Mouse (Mus musculus) midbrain, postnatal 0 days (tissue): ENCODE measurements around the gene Lrrc41. TPM values are rescaled to one million over a fixed set of nuclear protein-coding genes. Genes with fewer than 3 reads are reported as not detected.

Experiments
- ATAC-seq: fragments of 200-750 bp; cut with Nextera tagmentation; 2 replicates; pipeline ENCODE4 v1.8.0; 2017; ENCODE audit warnings: moderate number of reproducible peaks, mild to moderate bottlenecking, moderate TSS enrichment, moderate library complexity; ENCODE audit not compliant: low FRiP score
- DNase-seq: peaks from one replicate; pipeline ENCODE4 v3.0.0-alpha.2; 2015; ENCODE audit warnings: low spot score
- H3K27ac ChIP-seq: fragments of 300-500 bp; sonication (generic); 2 replicates; pipeline ENCODE4 v1.5.1; 2014; ENCODE audit warnings: low read depth, mild to moderate bottlenecking, low read length, mixed read lengths
- H3K27me3 ChIP-seq: fragments of 300-500 bp; sonication (generic); 2 replicates; pipeline ENCODE4 v1.6.1; 2014; ENCODE audit warnings: low read length, control low read depth, mixed read lengths; ENCODE audit not compliant: insufficient read depth
- H3K36me3 ChIP-seq: fragments of 300-500 bp; sonication (generic); 2 replicates; pipeline ENCODE4 v1.6.1; 2014; ENCODE audit warnings: low read length, control low read depth, mixed read lengths; ENCODE audit not compliant: insufficient read depth
- H3K4me1 ChIP-seq: fragments of 300-500 bp; sonication (generic); 2 replicates; pipeline ENCODE4 v1.6.1; 2014; ENCODE audit warnings: mild to moderate bottlenecking, control low read depth, antibody characterized with exemption, low read length, mixed read lengths; ENCODE audit not compliant: insufficient read depth
- H3K4me2 ChIP-seq: fragments of 300-500 bp; sonication (generic); 2 replicates; pipeline ENCODE4 v1.6.1; 2014; ENCODE audit warnings: low read depth, mild to moderate bottlenecking, low read length, mixed read lengths; ENCODE audit not compliant: poor library complexity, severe bottlenecking
- H3K4me3 ChIP-seq: fragments of 300-500 bp; sonication (generic); 2 replicates; pipeline ENCODE4 v1.5.1; 2014; ENCODE audit warnings: low read depth, mild to moderate bottlenecking, low read length, moderate library complexity
- H3K9ac ChIP-seq: fragments of 300-500 bp; sonication (generic); replicated peaks from 2 replicates; pipeline ENCODE4 v1.6.1; 2014; ENCODE audit warnings: mild to moderate bottlenecking, low read length, moderate library complexity, mixed read lengths; ENCODE audit not compliant: poor library complexity, severe bottlenecking
- H3K9me3 ChIP-seq: fragments of 300-500 bp; sonication (generic); 2 replicates; pipeline ENCODE4 v1.6.1; 2016; ENCODE audit warnings: low read length, control low read depth
- CTCF ChIP-seq: IDR thresholded peaks from 2 replicates; pipeline ENCODE4 v1.5.1; 2016; ENCODE audit warnings: antibody characterized with exemption, mild to moderate bottlenecking
- WGBS: fragments of 180-500 bp; shearing (Covaris S2); extraction: QIAGEN DNeasy Blood & Tissue Kit; methylation state at CpG from one replicate; pipeline ENCODE4 v1.1.7; 2014; 5-methylcytosine and 5-hydroxymethylcytosine counted together
- polyA plus RNA-seq: library from polyadenylated mRNA; unstranded; fragments of >200 nt; fragmentation: Nextera tagmentation; extraction: Ambion mirVana; gene quantifications from 2 replicates; pipeline ENCODE4 v1.2.1, GENCODE M21; 2015
- total RNA-seq: library from RNA; depleted of rRNA; stranded (reverse); fragments of >200 nt; gene quantifications from 2 replicates; pipeline ENCODE4 v1.2.3, GENCODE M21; 2014

Lrrc41 gene
- total and polyA plus RNA-seq, 2 experiments from 2014 or later = 70.0 to 129 TPM

DNA sequence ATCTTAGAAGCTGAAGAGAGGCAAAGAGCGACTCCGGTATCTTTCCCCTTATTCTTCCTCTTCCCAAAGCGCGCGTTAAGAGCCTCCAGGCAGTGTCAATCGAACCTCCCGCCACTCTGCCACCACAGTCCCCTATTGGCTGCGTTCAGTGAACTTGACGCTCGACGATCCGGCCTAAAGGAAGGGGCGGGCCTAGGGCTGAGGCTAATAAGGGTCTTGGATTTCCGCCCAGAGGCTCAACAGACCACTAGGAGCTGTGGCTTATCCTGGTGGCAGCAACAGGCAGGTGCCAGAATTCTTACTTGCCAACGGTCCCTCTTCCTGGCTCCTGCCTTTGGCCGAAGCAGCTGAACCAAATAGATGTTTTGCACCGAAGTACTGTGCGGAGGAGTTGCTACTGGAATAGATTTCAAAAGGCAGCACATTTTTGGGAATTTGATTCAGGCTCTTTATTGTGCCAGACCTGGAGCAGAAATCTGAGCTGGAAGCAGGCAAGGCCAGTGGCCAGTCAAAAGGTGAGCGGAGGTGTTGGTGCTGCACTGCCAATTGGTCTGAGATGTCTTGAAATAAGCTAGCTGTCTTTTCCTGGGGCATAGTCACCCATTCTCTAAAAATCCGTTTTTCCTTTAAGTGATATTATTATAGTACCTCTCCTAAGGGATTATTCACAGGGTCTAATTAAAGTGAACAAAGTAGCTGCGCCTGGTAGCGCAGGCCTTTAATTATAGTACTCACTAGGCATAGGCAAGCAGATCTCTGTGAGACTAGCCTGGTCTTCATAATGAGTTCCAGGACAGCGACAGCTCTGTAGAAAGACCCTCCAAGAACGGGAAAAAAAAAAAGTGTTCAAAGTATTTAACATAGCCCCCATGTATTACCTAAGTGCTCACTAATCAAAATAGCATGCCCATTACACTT, 48.8 kb downstream of the Lrrc41 start, which contains the start of the genes Rad54l and Pomgnt1:
Rad54l (minus strand) TSS at position 89 of the 918 bp plus-strand sequence.
Pomgnt1 (plus strand) TSS at position 239 of the 918 bp plus-strand sequence.
- 5% methylated on average over 24 of the region's 24 CpGs for WGBS
- Histone ChIP-seq H3K27me3 (no peaks in the 10 kb centered on the region), H3K36me3 (no peaks in the 10 kb centered on the region), H3K9ac (peak within 1 kb of the TSS; percentile 54), H3K9me3 (no peaks in the 10 kb centered on the region), H3K4me2 (peak within 1 kb of the TSS; percentile 63), H3K4me3 (peak within 1 kb of the TSS; percentile 53), H3K27ac (peak within 1 kb of the TSS; percentile 51; the same call in 1 of the 2 replicates), H3K4me1 (0 out of 2 replicates have a peak, but pooled peaks cover 4% of the 10 kb centered on the region)
- peak; percentile 66 for TF ChIP-seq CTCF
- peak; percentile 96 for ATAC-seq
- DNase-seq = peak; percentile 99

- H3K27me3 ChIP-seq = no peaks in the 10 kb centered on the region
- no peak overlapping the region for H3K4me2 ChIP-seq
- no peak for ATAC-seq
- no peaks in the 10 kb centered on the region for H3K9me3 ChIP-seq
- 96% methylated on average over 4 of the region's 4 CpGs for WGBS
- H3K9ac ChIP-seq = no peak overlapping the region
- H3K4me1 ChIP-seq = 0 out of 2 replicates have a peak, but pooled peaks cover 4% of the 10 kb centered on the region
- H3K4me3 ChIP-seq = no peak overlapping the region
- H3K36me3 ChIP-seq = no peaks in the 10 kb centered on the region
- H3K27ac ChIP-seq = no peak overlapping the region
- TF ChIP-seq CTCF = no peak
- DNase-seq = no peak
Observed at GRCm38 (mm10) chr4:116125803-116126386, 50.8 kb downstream of the Lrrc41 start.

DNA sequence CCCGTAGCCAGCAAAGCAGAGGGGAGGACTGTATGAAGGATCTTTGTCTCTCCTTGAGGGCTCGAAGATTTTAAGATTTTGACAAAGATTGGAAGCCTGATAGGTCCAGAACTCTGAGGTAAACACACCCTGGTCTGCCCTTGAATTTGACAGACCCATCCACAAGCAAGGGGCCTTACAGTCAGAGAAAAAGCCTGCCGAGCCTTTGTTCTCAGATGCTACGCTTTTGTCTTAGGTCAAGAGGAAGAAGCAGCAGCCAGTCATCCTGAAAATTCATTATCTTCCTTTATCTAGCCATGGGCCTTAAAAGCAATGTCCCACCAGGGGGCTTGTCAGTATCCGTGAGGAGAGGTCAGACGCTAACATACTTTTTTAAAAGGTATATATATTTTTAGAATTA, 52.9 kb downstream of the Lrrc41 start:
- Histone ChIP-seq H3K9ac (no peak overlapping the region), H3K27ac (no peak overlapping the region), H3K9me3 (no peaks in the 10 kb centered on the region), H3K4me2 (no peak overlapping the region), H3K27me3 (no peaks in the 10 kb centered on the region), H3K36me3 (no peaks in the 10 kb centered on the region), H3K4me3 (no peak overlapping the region), H3K4me1 (0 out of 2 replicates have a peak, but pooled peaks cover 4% of the 10 kb centered on the region)
- 60% methylated on average over 6 of the region's 6 CpGs for WGBS
- TF ChIP-seq CTCF = no peak
- DNase-seq (no peak), ATAC-seq (no peak)

GRCm38 (mm10) chr4:116133126-116133525, 58.1 kb downstream of the Lrrc41 start:
- no peak for ATAC-seq
- H3K9ac ChIP-seq = no peak overlapping the region

DNA sequence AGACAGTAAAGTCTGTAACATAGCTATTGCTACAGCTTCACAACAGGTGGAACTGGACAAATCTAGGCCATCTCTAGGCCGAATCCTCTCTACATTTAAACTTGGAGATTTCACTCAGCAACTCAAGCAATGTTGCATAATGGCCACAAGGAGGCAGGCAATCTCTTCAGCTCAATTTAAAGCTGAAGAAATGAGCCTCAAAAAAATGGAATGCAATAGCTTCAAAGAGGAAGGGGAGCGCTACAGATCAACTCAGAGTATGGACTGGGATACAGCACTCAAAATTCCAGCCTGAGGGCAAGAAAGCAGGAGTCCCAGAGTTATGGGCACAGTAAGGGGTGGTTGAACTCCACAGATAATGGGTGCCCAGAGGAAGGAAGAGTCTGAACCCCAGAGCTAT, 59.9 kb downstream of the Lrrc41 start:
- Histone ChIP-seq H3K9me3 (no peaks in the 10 kb centered on the region), H3K27me3 (no peaks in the 10 kb centered on the region), H3K4me1 (no peaks in the 10 kb centered on the region), H3K9ac (no peak overlapping the region), H3K27ac (no peak overlapping the region), H3K4me2 (no peak overlapping the region), H3K4me3 (no peak overlapping the region), H3K36me3 (no peaks in the 10 kb centered on the region)
- DNase-seq (peak; percentile 83), ATAC-seq (peak; percentile 61; the same call in 1 of the 2 replicates)
- TF ChIP-seq CTCF = peak; percentile 95
- WGBS = 16% methylated on average over 2 of the region's 2 CpGs

More at GRCm38 (mm10) chr4:116133126-116133525, 58.1 kb downstream of the Lrrc41 start:
- no peaks in the 10 kb centered on the region for H3K9me3 ChIP-seq
- 82% methylated on average over 4 of the region's 4 CpGs for WGBS
- no peaks in the 10 kb centered on the region for H3K36me3 ChIP-seq
- no peaks in the 10 kb centered on the region for H3K4me1 ChIP-seq
- no peak overlapping the region for H3K27ac ChIP-seq
- no peaks in the 10 kb centered on the region for H3K27me3 ChIP-seq
- no peak overlapping the region for H3K4me2 ChIP-seq
- no peak overlapping the region for H3K4me3 ChIP-seq
- DNase-seq = no peak
- TF ChIP-seq CTCF = no peak
